Comparison of ENCODE assay signal across 13 mouse cellular contexts in genomic region chr11:100290235-100290634, GRCm38 (mm10). TPM values are rescaled to one million over a fixed set of nuclear protein-coding genes. Genes with fewer than 3 reads are reported as not detected.
A peak's percentile ranks its signal among the peaks of the same experiment; 100 is the strongest.
DNase-seq lines count a peak whose midpoint lies in the region; ATAC-seq and TF ChIP-seq lines count a peak whose summit lies in the region.
"Had no signal": no experiment of that assay in that cellular context is flagged by ENCODE, and none has a peak within 500 bp of the region (broad histone marks: within the 10 kb centered on the region; RNA-seq: fewer than 3 reads in every experiment).

No protein-coding gene starts in this region.

- no peaks in the 10 kb centered on the region for H3K9me3 ChIP-seq in forebrain, embryonic 11.5 days (ENCODE audit: control insufficient read depth, low read length)
- no peaks in the 10 kb centered on the region for H3K9me3 ChIP-seq in forebrain, postnatal 0 days (ENCODE audit: low read length)
- no peaks in the 10 kb centered on the region for H3K9me3 ChIP-seq in limb, embryonic 13.5 days
- no peaks in the 10 kb centered on the region for H3K9me3 ChIP-seq in limb, embryonic 10.5 days (replicated peaks)

- no peaks in the 10 kb centered on the region for H3K27me3 ChIP-seq in forebrain, embryonic 11.5 days (ENCODE audit: control insufficient read depth, insufficient read depth, low read length)
- H3K27me3 ChIP-seq in forebrain, postnatal 0 days (ENCODE audit: insufficient read depth, low read length): no peaks in the 10 kb centered on the region
- H3K27me3 ChIP-seq in limb, embryonic 13.5 days: no peaks in the 10 kb centered on the region
- no peaks in the 10 kb centered on the region for H3K27me3 ChIP-seq in limb, embryonic 10.5 days (ENCODE audit: low read depth, poor library complexity, severe bottlenecking)
- no peaks in the 10 kb centered on the region for H3K27me3 ChIP-seq in small intestine, adult 2 months (ENCODE audit: control insufficient read depth, insufficient read depth, low read length)

- no peak for ATAC-seq in forebrain, embryonic 11.5 days (replicated peaks; ENCODE audit: low FRiP score)
- no peak for ATAC-seq in forebrain, postnatal 0 days
- ATAC-seq in limb, embryonic 13.5 days (ENCODE audit: low FRiP score, low read depth): no peak
- no peak for ATAC-seq in megakaryocyte-erythroid progenitor cell, adult 5-6 weeks (replicated peaks; ENCODE audit: low FRiP score, low TSS enrichment, poor library complexity, severe bottlenecking)
- ATAC-seq: liver, postnatal 0 days had no signal

- H3K36me3 ChIP-seq in forebrain, embryonic 11.5 days (ENCODE audit: control insufficient read depth, insufficient read depth, low read length): no peaks in the 10 kb centered on the region
- no peaks in the 10 kb centered on the region for H3K36me3 ChIP-seq in forebrain, postnatal 0 days (ENCODE audit: insufficient read depth)
- no peaks in the 10 kb centered on the region for H3K36me3 ChIP-seq in limb, embryonic 13.5 days
- no peaks in the 10 kb centered on the region for H3K36me3 ChIP-seq in limb, embryonic 10.5 days
- no peaks in the 10 kb centered on the region for H3K36me3 ChIP-seq in small intestine, adult 2 months (ENCODE audit: control insufficient read depth, insufficient read depth, low read length)

- no peak for TF ChIP-seq CTCF in forebrain, postnatal 0 days (IDR thresholded peaks at IDR 0.05; ENCODE audit: low read depth)
- TF ChIP-seq CTCF in embryonic fibroblast, embryonic 13.5 days (IDR thresholded peaks at IDR 0.05; ENCODE audit: borderline replicate concordance, insufficient read depth, low read length): no peak
- TF ChIP-seq CTCF in small intestine, adult 2 months (IDR thresholded peaks at IDR 0.05; ENCODE audit: extremely low read depth, insufficient read length, insufficient replicate concordance, low read depth, low read length): no peak

- TF ChIP-seq POLR2A in embryonic fibroblast, embryonic 13.5 days (IDR thresholded peaks at IDR 0.05; ENCODE audit: low read depth, low read length): no peak
- no peak for TF ChIP-seq POLR2A in small intestine, adult 2 months (IDR thresholded peaks at IDR 0.05; ENCODE audit: low read depth, low read length)

- WGBS in forebrain, embryonic 11.5 days: 46% methylated on average over 5 of the region's 5 CpGs
- 26% methylated on average over 5 of the region's 5 CpGs for WGBS in forebrain, postnatal 0 days
- 51% methylated on average over 5 of the region's 5 CpGs for WGBS in limb, embryonic 13.5 days
- 62% methylated on average over 5 of the region's 5 CpGs for WGBS in limb, embryonic 10.5 days
- 32% methylated on average over 5 of the region's 5 CpGs for WGBS in small intestine, adult 2 months

- no peak overlapping the region for H3K4me3 ChIP-seq in forebrain, embryonic 11.5 days (ENCODE audit: low read depth, low read length)
- H3K4me3 ChIP-seq in forebrain, postnatal 0 days (ENCODE audit: low read depth, low read length): no peak overlapping the region
- no peak overlapping the region for H3K4me3 ChIP-seq in limb, embryonic 13.5 days
- no peak overlapping the region for H3K4me3 ChIP-seq in limb, embryonic 10.5 days
- no peak overlapping the region for H3K4me3 ChIP-seq in embryonic fibroblast, embryonic 13.5 days (ENCODE audit: insufficient read depth, low read length)
- no peak overlapping the region for H3K4me3 ChIP-seq in small intestine, adult 2 months (ENCODE audit: low read depth, low read length)

- no peak overlapping the region for H3K4me2 ChIP-seq in forebrain, embryonic 11.5 days (ENCODE audit: low read depth, low read length, severe bottlenecking)
- H3K4me2 ChIP-seq in forebrain, postnatal 0 days (ENCODE audit: low read depth): no peak overlapping the region
- H3K4me2 ChIP-seq in limb, embryonic 13.5 days (replicated peaks): no peak overlapping the region

- H3K4me1 ChIP-seq in forebrain, embryonic 11.5 days (replicated peaks; ENCODE audit: control insufficient read depth, insufficient read depth, low read length): peaks cover 5% of the 10 kb centered on the region; the same call in 1 of the 2 replicates
- no peaks in the 10 kb centered on the region for H3K4me1 ChIP-seq in forebrain, postnatal 0 days (ENCODE audit: insufficient read depth)
- peaks cover 5% of the 10 kb centered on the region; the same call in 1 of the 2 replicates for H3K4me1 ChIP-seq in limb, embryonic 13.5 days
- H3K4me1 ChIP-seq in limb, embryonic 10.5 days: peaks cover 10% of the 10 kb centered on the region; the same call in 1 of the 2 replicates
- H3K4me1 ChIP-seq in embryonic fibroblast, embryonic 13.5 days (ENCODE audit: control insufficient read depth, insufficient read depth, low read length): peaks cover 4% of the 10 kb centered on the region
- peaks cover 43% of the 10 kb centered on the region for H3K4me1 ChIP-seq in small intestine, adult 2 months (ENCODE audit: control insufficient read depth, insufficient read depth, insufficient read length, low read length)

- DNase-seq in forebrain, embryonic 11.5 days (ENCODE audit: low spot score): no peak
- no peak for DNase-seq in forebrain, postnatal 0 days
- DNase-seq in limb, embryonic 10.5 days (ENCODE audit: low spot score): no peak
- no peak for DNase-seq in thymus, adult 18-20 months
- DNase-seq: liver, postnatal 0 days had no signal

- H3K27ac ChIP-seq in forebrain, embryonic 11.5 days (ENCODE audit: low read depth, low read length): 0 out of 2 replicates have a peak overlapping the region, but pooled peaks have one; percentile 18
- H3K27ac ChIP-seq in forebrain, postnatal 0 days (ENCODE audit: low read depth, low read length): no peak overlapping the region
- H3K27ac ChIP-seq in limb, embryonic 13.5 days: peak overlapping the region; percentile 44; the same call in 1 of the 2 replicates
- no peak overlapping the region for H3K27ac ChIP-seq in limb, embryonic 10.5 days
- peak overlapping the region; percentile 34 for H3K27ac ChIP-seq in embryonic fibroblast, embryonic 13.5 days (ENCODE audit: insufficient read depth, low read length)
- H3K27ac ChIP-seq in small intestine, adult 2 months (ENCODE audit: insufficient read depth, low read depth, low read length): peak overlapping the region; percentile 99; the same call in 1 of the 2 replicates

- no peak overlapping the region for H3K9ac ChIP-seq in forebrain, embryonic 11.5 days (ENCODE audit: low read length)
- H3K9ac ChIP-seq in forebrain, postnatal 0 days: no peak overlapping the region
- 0 out of 2 replicates have a peak overlapping the region, but pooled peaks have one; percentile 31 for H3K9ac ChIP-seq in limb, embryonic 13.5 days
- H3K9ac ChIP-seq: liver, postnatal 0 days had no signal

RNA-seq across cellular contexts. Expression of gene Krt42, which starts 20.6 kb away (rescaled TPM):
- not detected in 2 replicates for polyA plus RNA-seq in forebrain, embryonic 11.5 days (2014; fragmentation: Nextera tagmentation; extraction: Ambion mirVana)
- not detected in 2 replicates for total RNA-seq in forebrain, postnatal 0 days (2014; rRNA removed)
- not detected in 2 replicates for polyA plus RNA-seq in forebrain, postnatal 0 days (2015; fragmentation: Nextera tagmentation; extraction: Ambion mirVana)
- polyA plus RNA-seq in limb, embryonic 13.5 days (2015; fragmentation: Nextera tagmentation; extraction: Ambion mirVana): not detected in 2 replicates
- 0.21 TPM in 1 of 2 replicates, not detected in the other for polyA plus RNA-seq in limb, embryonic 10.5 days (2016; fragmentation: Nextera tagmentation; extraction: Ambion mirVana)
- not detected in 2 replicates for polyA plus RNA-seq in embryonic fibroblast, embryonic 13.5 days (2011; ENCODE audit: insufficient read length, low read depth, missing spikeins)
- 0.09 TPM in 1 of 2 replicates, not detected in the other for polyA plus RNA-seq in small intestine, adult 2 months (2012; rRNA removed)
- total RNA-seq in megakaryocyte-erythroid progenitor cell, adult 5-6 weeks (2014; fragmentation: Nextera tagmentation): not detected in 2 replicates
- not detected in 2 replicates for total RNA-seq in megakaryocyte-erythroid progenitor cell, adult 5-6 weeks (2017)
- total RNA-seq: heart, postnatal 10 days; left cerebral cortex, postnatal 10 days; monocyte, adult 5-6 weeks had no signal
- polyA plus RNA-seq: kidney, embryonic 14.5 days; liver, postnatal 0 days had no signal

RNA-seq across cellular contexts. Expression of gene Krt17, which starts 29.4 kb away (rescaled TPM):
- polyA plus RNA-seq in forebrain, embryonic 11.5 days (2014; fragmentation: Nextera tagmentation; extraction: Ambion mirVana): not detected in 2 replicates
- total RNA-seq in forebrain, postnatal 0 days (2014; rRNA removed): 0.31 TPM in 1 of 2 replicates, not detected in the other
- polyA plus RNA-seq in forebrain, postnatal 0 days (2015; fragmentation: Nextera tagmentation; extraction: Ambion mirVana): 0.47 and 0.51 TPM in 2 replicates
- 43.9 and 52.1 TPM in 2 replicates for polyA plus RNA-seq in limb, embryonic 13.5 days (2015; fragmentation: Nextera tagmentation; extraction: Ambion mirVana)
- 1.3 and 7.6 TPM in 2 replicates for polyA plus RNA-seq in limb, embryonic 10.5 days (2016; fragmentation: Nextera tagmentation; extraction: Ambion mirVana)
- not detected in 2 replicates for polyA plus RNA-seq in embryonic fibroblast, embryonic 13.5 days (2011; ENCODE audit: insufficient read length, low read depth, missing spikeins)
- polyA plus RNA-seq in small intestine, adult 2 months (2012; rRNA removed): 0.11 and 0.72 TPM in 2 replicates
- not detected in 2 replicates for total RNA-seq in megakaryocyte-erythroid progenitor cell, adult 5-6 weeks (2014; fragmentation: Nextera tagmentation)
- total RNA-seq in megakaryocyte-erythroid progenitor cell, adult 5-6 weeks (2017): not detected in 2 replicates
- total RNA-seq: heart, postnatal 10 days; left cerebral cortex, postnatal 10 days; monocyte, adult 5-6 weeks had no signal

RNA-seq across cellular contexts. Expression of gene Eif1, which starts 29.4 kb away (rescaled TPM):
- polyA plus RNA-seq in forebrain, embryonic 11.5 days (2014; fragmentation: Nextera tagmentation; extraction: Ambion mirVana): 1,675 and 1,791 TPM in 2 replicates
- total RNA-seq in forebrain, postnatal 0 days (2014; rRNA removed): 105 and 115 TPM in 2 replicates
- 1,342 and 1,370 TPM in 2 replicates for polyA plus RNA-seq in forebrain, postnatal 0 days (2015; fragmentation: Nextera tagmentation; extraction: Ambion mirVana)
- polyA plus RNA-seq in limb, embryonic 13.5 days (2015; fragmentation: Nextera tagmentation; extraction: Ambion mirVana): 1,631 and 1,669 TPM in 2 replicates
- polyA plus RNA-seq in limb, embryonic 10.5 days (2016; fragmentation: Nextera tagmentation; extraction: Ambion mirVana): 1,486 and 1,565 TPM in 2 replicates
- 960 and 1,192 TPM in 2 replicates for polyA plus RNA-seq in embryonic fibroblast, embryonic 13.5 days (2011; ENCODE audit: insufficient read length, low read depth, missing spikeins)
- 49.3 and 102 TPM in 2 replicates for polyA plus RNA-seq in small intestine, adult 2 months (2012; rRNA removed)
- total RNA-seq in megakaryocyte-erythroid progenitor cell, adult 5-6 weeks (2014; fragmentation: Nextera tagmentation): 1,051 and 1,260 TPM in 2 replicates
- 170 and 204 TPM in 2 replicates for total RNA-seq in megakaryocyte-erythroid progenitor cell, adult 5-6 weeks (2017)

RNA-seq across cellular contexts. Expression of gene Krt16, which starts 41.5 kb away (rescaled TPM):
- polyA plus RNA-seq in forebrain, embryonic 11.5 days (2014; fragmentation: Nextera tagmentation; extraction: Ambion mirVana): not detected in 2 replicates
- total RNA-seq in forebrain, postnatal 0 days (2014; rRNA removed): not detected in 2 replicates
- polyA plus RNA-seq in forebrain, postnatal 0 days (2015; fragmentation: Nextera tagmentation; extraction: Ambion mirVana): not detected in 2 replicates
- 0.13 and 0.19 TPM in 2 replicates for polyA plus RNA-seq in limb, embryonic 13.5 days (2015; fragmentation: Nextera tagmentation; extraction: Ambion mirVana)
- polyA plus RNA-seq in limb, embryonic 10.5 days (2016; fragmentation: Nextera tagmentation; extraction: Ambion mirVana): not detected in 2 replicates
- polyA plus RNA-seq in embryonic fibroblast, embryonic 13.5 days (2011; ENCODE audit: insufficient read length, low read depth, missing spikeins): not detected in 2 replicates
- 0.08 TPM in 1 of 2 replicates, not detected in the other for polyA plus RNA-seq in small intestine, adult 2 months (2012; rRNA removed)
- total RNA-seq in megakaryocyte-erythroid progenitor cell, adult 5-6 weeks (2014; fragmentation: Nextera tagmentation): not detected in 2 replicates
- total RNA-seq in megakaryocyte-erythroid progenitor cell, adult 5-6 weeks (2017): not detected in 2 replicates
- total RNA-seq: heart, postnatal 10 days; left cerebral cortex, postnatal 10 days; monocyte, adult 5-6 weeks had no signal
- polyA plus RNA-seq: kidney, embryonic 14.5 days; liver, postnatal 0 days had no signal

RNA-seq across cellular contexts. Expression of gene Gast, which starts 44.0 kb away (rescaled TPM):
- polyA plus RNA-seq in forebrain, embryonic 11.5 days (2014; fragmentation: Nextera tagmentation; extraction: Ambion mirVana): 0.69 and 0.79 TPM in 2 replicates
- total RNA-seq in forebrain, postnatal 0 days (2014; rRNA removed): not detected in 2 replicates
- 0.48 and 0.51 TPM in 2 replicates for polyA plus RNA-seq in forebrain, postnatal 0 days (2015; fragmentation: Nextera tagmentation; extraction: Ambion mirVana)
- not detected in 2 replicates for polyA plus RNA-seq in limb, embryonic 13.5 days (2015; fragmentation: Nextera tagmentation; extraction: Ambion mirVana)
- polyA plus RNA-seq in limb, embryonic 10.5 days (2016; fragmentation: Nextera tagmentation; extraction: Ambion mirVana): not detected in 2 replicates
- polyA plus RNA-seq in embryonic fibroblast, embryonic 13.5 days (2011; ENCODE audit: insufficient read length, low read depth, missing spikeins): not detected in 2 replicates
- polyA plus RNA-seq in small intestine, adult 2 months (2012; rRNA removed): 0.38 and 336 TPM in 2 replicates
- total RNA-seq in megakaryocyte-erythroid progenitor cell, adult 5-6 weeks (2014; fragmentation: Nextera tagmentation): not detected in 2 replicates
- not detected in 2 replicates for total RNA-seq in megakaryocyte-erythroid progenitor cell, adult 5-6 weeks (2017)
- total RNA-seq: heart, postnatal 10 days; left cerebral cortex, postnatal 10 days; monocyte, adult 5-6 weeks had no signal
- polyA plus RNA-seq: kidney, embryonic 14.5 days; liver, postnatal 0 days had no signal

Comparison
In these comparisons a context has a peak if more than half of its experiments do, and no peak if none do; other contexts are left out.
1. H3K27ac ChIP-seq: peak in forebrain, embryonic 11.5 days (single experiment), limb, embryonic 13.5 days (single experiment), embryonic fibroblast, embryonic 13.5 days (single experiment) and small intestine, adult 2 months (single experiment); none in forebrain, postnatal 0 days (single experiment) and limb, embryonic 10.5 days (single experiment).